Mouse (Mus musculus): ENCODE data around the gene Glud1.

DNA sequence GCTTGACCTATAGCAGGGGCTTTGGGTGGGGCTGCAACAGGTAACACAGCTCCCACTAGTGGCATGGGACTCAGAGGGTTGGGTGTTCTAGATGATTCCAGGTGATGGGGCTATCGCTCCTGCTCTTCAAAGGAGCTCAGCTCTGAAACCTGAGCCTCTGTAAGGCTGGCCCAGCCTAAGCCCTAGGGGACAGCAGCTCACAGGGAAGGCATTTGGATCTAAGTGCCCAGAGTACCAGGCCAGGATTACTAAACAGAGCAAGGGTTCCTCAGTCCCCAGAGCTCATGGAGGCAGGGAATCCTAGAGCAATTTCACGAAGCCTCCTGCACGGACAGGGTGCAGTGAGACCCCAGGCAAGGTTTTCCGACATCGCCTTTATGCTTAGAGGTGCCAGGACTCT lies 65.4 kb downstream of the Glud1 start:
- no peak for TF ChIP-seq CTCF (IDR thresholded peaks at IDR 0.05; ENCODE audit: control insufficient read depth, insufficient read depth, insufficient read length)
- no peak for TF ChIP-seq MAX (IDR thresholded peaks at IDR 0.05)
- TF ChIP-seq MYOG (IDR thresholded peaks at IDR 0.05; ENCODE audit: control insufficient read depth, extremely low read depth, insufficient read length): no peak
